Mouse (Mus musculus) left cerebral cortex, adult 11 months (tissue): ENCODE data around the gene Ubtf.
A peak's percentile ranks its signal among the peaks of the same experiment; 100 is the strongest.

ENCODE experiments used
- DNase-seq: peaks from one replicate; pipeline ENCODE4 v3.0.0; 2022; ENCODE audit warnings: low spot score

Gene Ubtf

GRCm38 (mm10) chr11:102317901-102318575 is 1.5 kb downstream of the Ubtf start:
- no peak for DNase-seq

DNA sequence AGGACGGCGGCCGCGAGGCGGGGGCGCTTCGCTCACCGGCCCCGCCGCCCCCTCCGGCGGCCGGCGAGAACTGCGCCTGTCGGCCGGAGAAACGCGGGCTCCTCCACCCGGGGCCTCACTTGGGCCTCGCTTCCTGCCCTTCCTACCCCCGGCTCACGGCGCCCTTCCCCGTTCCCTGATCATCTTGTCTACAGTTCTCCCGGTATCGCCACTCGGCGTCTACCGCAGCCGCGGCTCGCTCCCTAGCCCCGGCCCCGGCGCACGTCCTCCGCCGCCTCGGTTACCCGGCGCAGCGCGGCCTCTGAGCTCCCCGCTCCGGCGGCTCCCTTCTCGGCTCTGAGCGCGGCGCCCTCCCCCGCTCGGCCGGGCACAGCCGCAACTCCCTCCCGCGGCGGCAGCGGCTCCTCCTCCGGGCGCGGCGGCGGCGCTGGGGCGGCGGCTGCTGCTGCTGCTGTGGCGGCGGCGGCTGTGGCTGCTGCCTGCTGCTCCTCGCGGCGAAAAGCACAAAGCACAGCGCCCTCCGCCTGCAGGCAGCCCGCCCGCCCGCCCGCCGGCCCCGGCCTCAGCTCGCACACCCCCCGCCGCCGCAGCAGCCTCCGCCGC is 2.1 kb downstream of the Ubtf start:
- DNase-seq = no peak

- DNase-seq = peak; percentile 84
These were observed 2.8 kb downstream of the Ubtf start for GRCm38 (mm10) chr11:102316572-102317297.

- DNase-seq = no peak
These were observed 3.6 kb downstream of the Ubtf start for GRCm38 (mm10) chr11:102315690-102316571.

- no peak for DNase-seq
These were observed 5.2 kb downstream of the Ubtf start for GRCm38 (mm10) chr11:102314321-102314720.

GRCm38 (mm10) chr11:102312586-102312985 is 7.0 kb downstream of the Ubtf start:
- DNase-seq = no peak

DNA sequence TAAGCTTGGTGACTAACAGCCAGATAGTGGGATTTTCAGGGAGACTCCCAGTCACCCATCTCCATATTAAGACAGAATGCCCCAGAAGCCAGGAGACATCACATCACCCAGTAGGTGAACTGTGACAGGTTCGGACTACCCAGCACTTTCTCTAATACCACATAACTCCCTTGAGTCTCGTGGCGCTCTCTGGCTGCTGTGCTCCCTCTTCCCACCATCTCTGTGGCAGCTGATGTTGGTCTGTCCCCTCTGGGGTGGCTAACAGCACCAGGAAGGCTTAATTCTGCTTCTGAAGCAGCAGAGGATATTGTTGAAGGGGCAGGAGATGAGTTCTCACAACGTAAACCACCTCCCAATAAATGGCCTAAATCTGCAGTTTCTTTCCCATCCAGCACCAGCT is 7.6 kb downstream of the Ubtf start:
- DNase-seq = no peak

DNA sequence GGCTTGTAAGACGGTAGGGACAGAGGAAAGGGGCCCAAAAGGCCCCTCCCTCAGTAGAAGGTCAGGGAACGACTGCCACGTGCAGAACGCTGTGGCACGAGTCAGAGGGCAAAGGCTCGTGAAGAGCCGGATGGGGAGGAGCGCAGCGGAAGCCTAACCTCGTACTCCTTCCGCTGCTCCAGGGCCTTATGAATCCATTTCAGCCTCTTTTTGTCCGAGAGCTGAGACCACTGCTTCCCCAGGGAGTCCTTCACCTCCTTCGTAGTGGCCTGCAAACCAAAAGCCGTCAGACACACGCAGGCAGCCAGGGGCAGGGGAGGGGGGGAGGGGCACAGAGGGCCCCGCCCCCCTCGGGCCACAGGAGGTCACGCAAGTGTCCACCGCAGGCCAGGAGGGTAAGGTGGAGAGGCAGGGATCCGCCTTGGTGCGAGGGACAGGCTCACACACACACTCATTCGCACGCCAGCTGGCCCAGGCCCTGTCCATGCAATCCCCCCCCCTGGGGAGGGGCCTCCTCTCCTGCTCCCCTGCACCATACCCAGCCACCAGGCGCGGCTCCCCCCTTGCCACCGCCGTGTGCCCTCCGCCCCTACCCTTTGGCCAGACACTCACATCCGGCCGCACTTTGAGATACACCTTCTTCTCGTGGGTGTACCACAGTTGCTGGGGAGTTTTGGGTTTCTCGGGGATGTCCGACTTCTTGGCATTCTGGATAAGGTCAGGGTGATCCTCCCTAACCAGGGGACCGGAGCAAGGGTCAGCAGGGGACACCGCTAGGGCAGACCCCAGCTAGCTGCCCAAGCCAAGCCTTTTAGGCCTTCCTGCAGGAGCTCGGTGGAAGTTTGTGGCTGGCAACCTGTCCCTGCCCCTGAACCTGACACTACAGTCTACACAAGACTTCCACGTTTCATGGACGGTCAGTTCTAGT is 8.5 kb downstream of the Ubtf start:
- no peak for DNase-seq

- no peak for DNase-seq
These were observed 9.5 kb downstream of the Ubtf start for GRCm38 (mm10) chr11:102309821-102310617.

DNA sequence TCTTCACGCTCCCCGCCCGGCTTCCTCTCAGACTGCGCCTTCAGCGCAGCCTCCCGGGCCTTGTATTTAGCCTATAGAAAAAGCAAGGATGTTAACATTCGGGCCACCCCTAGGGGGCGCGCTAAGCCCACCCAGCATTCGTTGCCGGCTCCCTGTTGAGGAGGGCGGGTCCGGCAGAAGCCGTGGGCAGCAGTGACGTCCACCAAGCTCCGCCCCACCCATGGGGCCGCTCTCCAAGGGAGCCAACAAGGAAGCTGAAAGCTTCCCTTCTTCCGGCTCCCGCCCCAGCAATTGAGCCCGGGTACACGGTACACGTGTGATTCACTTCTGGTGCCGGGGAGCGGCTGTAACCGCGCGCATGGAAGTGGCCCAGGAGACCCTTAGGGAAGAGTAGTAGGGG is 10.6 kb downstream of the Ubtf start:
- DNase-seq = peak; percentile 96

DNA sequence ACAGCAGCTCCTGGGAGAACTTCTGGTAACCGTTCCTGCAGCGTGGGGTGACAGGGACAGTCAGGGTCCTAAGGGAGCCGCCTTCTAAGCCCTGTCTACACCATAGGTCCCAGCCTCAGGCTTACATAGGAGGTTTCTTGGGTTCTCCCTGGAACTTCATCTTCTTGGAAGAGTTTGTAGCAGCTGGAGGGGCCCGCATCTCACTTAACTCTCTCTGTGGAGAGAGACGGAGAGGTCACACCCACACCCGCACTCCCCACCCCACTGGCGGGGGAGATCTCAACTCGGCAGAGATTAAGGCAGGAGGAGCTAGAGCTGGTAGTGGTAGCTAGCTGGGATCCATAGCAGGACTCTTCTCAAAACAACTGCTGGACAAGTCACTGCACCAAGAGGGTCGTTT is 11.4 kb downstream of the Ubtf start:
- DNase-seq = no peak

- DNase-seq = no peak
These were observed 14.2 kb downstream of the Ubtf start for GRCm38 (mm10) chr11:102305359-102305758.

- no peak for DNase-seq
These were observed 15.4 kb downstream of the Ubtf start for GRCm38 (mm10) chr11:102304141-102304540.

DNA sequence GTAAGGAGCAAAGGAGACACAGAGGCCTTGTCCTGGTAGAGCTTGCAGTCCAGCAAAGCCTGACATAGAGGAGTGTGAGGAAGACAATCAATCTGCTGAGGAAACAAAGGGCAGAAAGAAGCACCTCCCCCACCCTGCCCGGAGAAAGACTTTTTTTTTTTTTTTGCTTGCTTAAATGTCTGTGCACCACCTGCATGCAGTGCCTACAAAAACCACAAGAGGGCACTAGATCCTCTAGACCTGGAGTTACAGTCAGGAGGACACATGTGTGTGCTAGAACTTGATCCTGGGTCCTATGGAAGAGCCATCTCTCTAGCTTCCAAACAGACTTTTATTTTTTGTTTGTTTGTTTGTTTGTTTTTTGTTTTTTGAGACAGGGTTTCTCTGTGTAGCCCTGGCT is 19.7 kb downstream of the Ubtf start:
- no peak for DNase-seq

DNA sequence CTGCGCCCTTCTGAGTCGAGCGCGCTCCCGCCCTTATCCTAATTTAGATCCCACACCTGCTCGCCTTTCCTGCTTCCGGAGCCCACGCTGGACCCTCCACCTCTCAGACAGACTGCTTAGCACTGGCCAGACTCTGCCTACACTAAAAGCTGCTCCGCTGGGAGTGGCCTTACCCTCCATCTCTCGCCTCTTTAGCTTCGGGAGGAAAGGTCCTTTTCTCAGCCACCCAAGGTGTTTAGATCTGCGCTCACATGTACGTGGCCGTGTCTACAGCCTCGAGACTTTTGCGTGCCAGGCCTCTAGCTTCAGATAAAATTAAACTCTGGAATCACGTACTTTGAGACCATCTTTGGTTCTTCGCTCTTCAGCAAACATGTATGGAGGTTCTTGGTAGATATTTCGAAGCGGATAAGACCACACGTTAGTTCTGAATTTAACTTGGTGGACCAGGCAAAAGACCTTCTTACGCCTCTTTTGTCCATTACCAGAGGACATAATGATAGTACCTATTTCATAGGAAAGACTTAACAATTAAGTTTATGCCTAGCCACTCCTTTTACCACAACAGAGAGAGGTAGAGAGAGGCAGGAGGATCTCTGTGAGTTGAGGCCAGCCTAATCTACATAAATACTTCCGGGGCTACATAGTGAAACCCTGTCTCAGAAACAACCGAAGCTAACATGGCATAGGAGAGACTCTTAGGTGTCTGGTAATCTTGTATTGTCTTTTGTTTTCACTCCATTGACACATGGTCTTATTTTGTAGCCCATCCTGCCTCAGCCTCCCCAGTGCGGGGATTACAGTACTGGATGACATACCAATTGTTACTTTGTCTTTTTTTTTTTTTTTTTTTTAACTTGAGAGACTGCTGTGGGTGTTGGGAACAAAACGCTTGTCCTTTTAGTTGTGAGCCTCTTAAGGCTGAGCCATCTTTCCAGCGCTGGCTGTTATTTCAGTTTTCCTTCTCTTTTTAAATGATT is 21.7 kb downstream of the Ubtf start:
- no peak for DNase-seq

- peak; percentile 98 for DNase-seq
These were observed 22.8 kb downstream of the Ubtf start, which contains the start of gene Atxn7l3 for GRCm38 (mm10) chr11:102296491-102297472. Gene Atxn7l3, minus strand, starts transcription at chr11:102296631.

GRCm38 (mm10) chr11:102295598-102296471 is 23.7 kb downstream of the Ubtf start:
- DNase-seq = no peak
